Mouse (Mus musculus): ENCODE data around the gene Gon4l.
"Not testable (repeated sequence)": the region's sequence is repeated elsewhere in the genome, so short reads cannot be mapped to it uniquely, and the experiment has no call there.

Gene Gon4l

GRCm38 (mm10) chr3:88834951-88835491 is at the start of gene Gon4l:
Gon4l (plus strand) TSS chr3:88835231.
- peak; percentile 16 for DNase-seq (ENCODE audit: low read depth, low spot score)

DNA sequence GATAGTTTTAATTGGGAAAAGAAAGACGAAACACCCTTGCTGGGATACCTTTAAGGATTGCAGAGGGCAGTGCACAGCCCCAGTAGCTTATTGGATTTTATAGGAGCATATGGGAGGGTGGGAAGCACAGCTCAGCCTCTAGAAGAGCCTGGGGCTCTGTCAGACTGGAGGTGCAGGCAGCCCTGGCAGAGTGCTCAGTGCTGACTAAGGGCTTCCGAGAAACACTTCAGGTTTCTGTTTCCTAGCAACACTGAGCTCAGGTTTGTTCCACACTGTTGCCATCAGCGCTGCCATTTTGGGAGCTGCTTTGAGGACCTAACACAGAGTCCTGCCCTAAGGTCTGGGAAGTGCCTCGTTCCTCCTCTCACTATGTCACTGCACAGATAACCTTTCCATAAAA is 48.7 kb upstream of the Gon4l start:
- DNase-seq (ENCODE audit: low read depth, low spot score) = not testable (repeated sequence)

- DNase-seq (ENCODE audit: low read depth, low spot score) = not testable (repeated sequence)
These were observed 48.2 kb upstream of the Gon4l start for GRCm38 (mm10) chr3:88786805-88787204.

DNA sequence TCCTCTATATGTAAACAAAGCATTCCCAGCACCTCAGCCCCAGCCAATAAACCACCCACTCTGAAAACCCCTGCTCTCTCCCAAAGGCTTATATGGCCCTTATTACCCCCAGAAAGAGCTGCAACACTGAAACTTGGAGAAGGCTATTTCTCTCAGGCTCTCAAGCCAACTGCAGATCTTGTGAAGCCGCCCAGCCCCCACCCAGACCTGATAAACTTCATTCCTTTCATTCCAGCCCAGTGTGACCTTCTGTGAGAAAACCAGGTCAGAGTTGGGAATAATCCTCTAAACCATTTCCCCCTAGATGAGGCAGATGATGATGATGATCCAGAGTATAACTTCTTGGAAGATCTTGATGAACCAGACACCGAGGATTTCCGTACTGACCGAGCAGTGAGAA is 47.0 kb upstream of the Gon4l start:
- DNase-seq (ENCODE audit: low read depth, low spot score) = not testable (repeated sequence)

DNA sequence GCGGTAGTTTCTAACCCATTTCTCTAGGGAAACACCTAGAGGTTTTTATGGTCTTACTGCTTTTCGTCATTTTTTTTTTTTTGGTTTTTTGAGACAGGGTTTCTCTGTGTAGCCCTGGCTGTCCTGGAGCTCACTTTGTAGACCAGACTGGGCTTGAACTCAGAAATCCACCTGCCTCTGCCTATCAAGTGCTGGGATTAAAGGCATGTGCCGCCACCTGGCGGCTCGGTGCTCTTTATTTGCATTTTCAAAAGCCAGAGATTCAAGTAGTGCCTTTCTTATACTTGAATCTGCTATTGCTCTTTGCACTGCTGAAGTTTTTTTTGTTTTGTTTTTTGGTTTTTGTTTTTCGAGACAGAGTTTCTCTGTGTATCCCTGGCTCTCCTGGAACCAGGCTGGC is 37.5 kb upstream of the Gon4l start:
- not testable (repeated sequence) for DNase-seq (ENCODE audit: low read depth, low spot score)

DNA sequence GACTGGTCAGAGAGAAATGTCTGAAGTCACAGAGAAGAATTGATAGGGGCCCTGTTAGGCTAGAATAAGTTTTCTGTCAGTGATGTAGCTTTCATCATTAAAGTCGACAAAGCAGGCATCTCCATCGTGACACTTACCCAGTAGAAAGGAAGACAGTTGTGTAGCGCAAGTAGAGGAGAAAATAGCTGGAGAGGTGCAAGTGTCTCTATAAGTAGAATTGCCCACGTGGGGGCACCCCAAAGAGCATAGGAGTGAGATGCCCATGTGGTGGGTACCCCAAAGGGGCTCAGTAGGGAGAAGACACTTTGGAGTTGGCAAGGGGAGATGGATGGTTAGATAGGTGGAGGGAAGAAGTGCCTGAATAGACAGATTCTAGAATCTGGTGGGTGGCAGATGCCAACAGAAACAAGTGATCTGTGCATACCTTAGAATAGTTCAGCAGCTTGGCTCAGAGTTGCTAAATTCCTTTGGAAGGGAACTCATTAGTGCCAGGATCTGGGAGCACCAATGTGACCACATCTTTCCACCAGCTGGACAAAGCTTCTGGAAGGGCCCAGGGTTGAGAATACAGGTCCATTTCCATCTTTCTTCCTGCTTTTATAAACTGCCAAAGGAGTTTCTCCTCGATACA is 31.0 kb upstream of the Gon4l start:
- no peak for DNase-seq (ENCODE audit: low read depth, low spot score)

- DNase-seq (ENCODE audit: low read depth, low spot score) = no peak
These were observed 9.3 kb upstream of the Gon4l start for GRCm38 (mm10) chr3:88825710-88826109.

DNA sequence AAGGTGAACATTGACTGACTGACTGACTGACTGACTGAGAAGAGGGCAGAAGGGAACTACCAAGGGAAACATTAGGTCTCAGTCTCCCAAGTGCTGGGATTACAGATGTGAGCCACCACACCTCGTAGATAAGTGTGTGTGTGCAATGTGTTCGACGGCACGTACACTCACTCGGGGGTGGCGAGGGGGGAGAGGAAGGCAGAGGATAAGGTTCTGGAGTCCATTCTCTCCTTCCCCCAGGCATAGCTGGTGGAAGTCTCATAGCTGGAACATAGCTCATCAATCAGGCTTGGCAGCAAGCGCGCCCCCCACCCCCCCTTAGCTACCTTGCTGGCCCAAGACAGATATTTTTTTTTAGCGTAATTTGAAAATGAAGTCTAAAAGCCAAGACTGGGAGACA is 7.8 kb upstream of the Gon4l start:
- no peak for DNase-seq (ENCODE audit: low read depth, low spot score)

DNA sequence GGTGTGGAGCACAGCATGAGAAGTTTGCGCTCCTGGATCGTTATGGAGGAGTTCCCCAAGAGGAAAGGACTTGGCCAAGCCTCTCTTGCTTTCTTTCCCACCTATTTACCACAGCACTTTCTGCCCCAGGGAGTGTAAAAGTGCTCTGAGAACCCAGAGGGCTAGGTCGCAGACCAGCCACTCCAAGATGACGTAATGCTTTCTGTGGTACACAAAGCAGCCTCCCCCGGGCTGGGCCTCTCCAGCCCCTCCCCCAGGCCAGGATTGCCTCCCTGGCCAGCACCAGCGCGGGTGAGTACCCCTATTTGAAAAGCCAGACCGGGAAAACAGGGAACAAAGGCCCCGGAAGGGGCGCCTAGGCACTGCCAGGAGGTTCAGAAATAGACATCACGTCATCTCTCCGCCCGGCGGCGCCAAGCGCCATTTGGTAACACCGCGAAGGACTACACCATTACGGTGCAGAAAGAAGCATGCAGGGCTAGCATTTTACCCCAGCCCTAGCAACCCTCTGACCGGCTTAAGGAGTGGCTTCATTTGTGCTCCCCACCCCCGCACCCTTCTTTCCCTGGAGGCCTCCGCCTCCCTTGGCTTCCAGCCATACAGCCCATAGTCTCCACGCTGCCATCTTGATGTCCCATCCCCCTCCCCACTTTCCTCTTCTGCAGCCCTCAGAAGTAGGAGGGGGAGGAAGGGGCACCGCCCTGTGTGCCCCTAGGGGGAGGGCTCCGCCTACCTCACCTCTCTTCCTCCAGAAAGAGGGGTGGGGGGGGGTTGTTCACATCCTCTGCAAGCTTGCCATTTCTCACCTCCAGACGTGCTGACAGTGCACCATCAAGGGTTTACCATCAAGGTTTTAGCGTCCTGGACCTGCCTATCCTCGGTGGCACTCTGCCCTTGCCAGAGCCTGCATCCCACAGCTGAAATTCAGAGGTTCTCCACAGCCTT is 3.6 kb upstream of the Gon4l start:
- DNase-seq (ENCODE audit: low read depth, low spot score) = peak; percentile 60

DNA sequence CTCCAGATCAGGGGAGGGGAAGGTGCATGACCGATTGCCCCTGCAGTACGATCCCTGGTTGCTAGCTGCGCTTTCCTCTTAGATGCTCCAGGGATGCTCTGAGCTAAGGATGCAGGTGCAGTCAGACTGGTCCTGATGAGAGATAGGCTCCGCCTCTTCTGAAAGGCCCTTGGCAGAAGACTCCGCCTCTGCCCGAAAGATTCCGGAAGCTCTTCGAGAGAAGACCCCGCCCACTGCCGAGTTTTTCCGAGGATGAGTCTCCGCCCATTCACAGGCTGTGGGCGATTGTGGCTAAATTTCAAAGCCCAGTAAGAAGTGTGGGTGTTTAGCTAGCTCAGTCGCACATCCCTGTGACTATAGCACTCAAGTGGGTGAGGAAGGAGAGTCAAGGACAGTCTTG is 2.6 kb upstream of the Gon4l start:
- peak; percentile 69 for DNase-seq (ENCODE audit: low read depth, low spot score)

- DNase-seq (ENCODE audit: low read depth, low spot score) = no peak
These were observed 14.1 kb downstream of the Gon4l start for GRCm38 (mm10) chr3:88849172-88849571.

GRCm38 (mm10) chr3:88855837-88856236 is 20.8 kb downstream of the Gon4l start:
- DNase-seq (ENCODE audit: low read depth, low spot score) = no peak

DNA sequence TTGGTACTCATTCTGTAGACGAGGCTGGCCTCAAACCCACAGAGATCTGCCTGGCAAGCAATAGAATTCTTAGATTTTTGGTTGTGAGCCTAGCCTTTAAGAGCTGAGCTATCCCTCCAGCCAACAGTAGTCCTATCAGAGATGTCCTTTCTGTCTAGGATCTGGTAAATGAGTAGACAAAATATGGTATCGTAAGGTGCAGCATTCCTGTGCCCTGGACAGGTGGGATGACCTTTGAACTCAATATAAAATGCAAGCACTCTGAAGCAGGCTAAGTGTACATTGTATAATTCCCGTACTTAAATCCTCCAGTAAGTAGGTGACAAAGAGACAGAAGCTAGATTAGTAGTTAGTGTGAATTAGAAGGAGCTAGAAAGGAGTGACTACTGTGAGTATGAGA is 27.1 kb downstream of the Gon4l start:
- no peak for DNase-seq (ENCODE audit: low read depth, low spot score)

DNA sequence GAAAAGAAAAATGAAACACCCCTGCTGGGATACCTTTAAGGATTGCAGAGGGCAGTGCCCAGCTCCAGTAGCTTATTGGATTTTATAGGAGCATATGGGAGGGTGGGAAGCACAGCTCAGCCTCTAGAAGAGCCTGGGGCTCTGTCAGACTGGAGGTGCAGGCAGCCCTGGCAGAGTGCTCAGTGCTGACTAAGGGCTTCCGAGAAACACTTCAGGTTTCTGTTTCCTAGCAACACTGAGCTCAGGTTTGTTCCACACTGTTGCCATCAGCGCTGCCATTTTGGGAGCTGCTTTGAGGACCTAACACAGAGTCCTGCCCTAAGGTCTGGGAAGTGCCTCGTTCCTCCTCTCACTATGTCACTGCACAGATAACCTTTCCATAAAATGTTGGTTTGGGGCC is 31.7 kb downstream of the Gon4l start:
- DNase-seq (ENCODE audit: low read depth, low spot score) = not testable (repeated sequence)

DNA sequence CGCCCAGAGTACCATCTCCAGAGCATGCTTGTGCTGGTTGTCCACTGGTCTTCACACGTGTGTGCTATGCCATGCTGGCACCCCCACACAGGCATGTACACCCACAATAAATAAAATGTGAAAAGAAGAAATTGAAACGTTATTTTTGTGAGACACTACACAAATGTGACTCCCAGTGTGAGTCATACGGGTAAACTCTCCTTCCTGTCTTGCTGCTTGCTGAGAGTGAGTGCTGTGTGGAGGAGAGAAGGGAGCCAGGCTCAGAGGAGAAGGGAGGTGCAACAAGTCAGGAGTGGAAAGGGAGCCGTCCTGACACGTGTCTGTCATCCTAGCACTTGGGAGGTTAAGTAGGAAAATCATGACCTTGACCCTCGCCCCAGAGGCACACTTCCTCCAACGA is 32.1 kb downstream of the Gon4l start:
- not testable (repeated sequence) for DNase-seq (ENCODE audit: low read depth, low spot score)

GRCm38 (mm10) chr3:88868449-88868848 is 33.4 kb downstream of the Gon4l start:
- not testable (repeated sequence) for DNase-seq (ENCODE audit: low read depth, low spot score)

DNA sequence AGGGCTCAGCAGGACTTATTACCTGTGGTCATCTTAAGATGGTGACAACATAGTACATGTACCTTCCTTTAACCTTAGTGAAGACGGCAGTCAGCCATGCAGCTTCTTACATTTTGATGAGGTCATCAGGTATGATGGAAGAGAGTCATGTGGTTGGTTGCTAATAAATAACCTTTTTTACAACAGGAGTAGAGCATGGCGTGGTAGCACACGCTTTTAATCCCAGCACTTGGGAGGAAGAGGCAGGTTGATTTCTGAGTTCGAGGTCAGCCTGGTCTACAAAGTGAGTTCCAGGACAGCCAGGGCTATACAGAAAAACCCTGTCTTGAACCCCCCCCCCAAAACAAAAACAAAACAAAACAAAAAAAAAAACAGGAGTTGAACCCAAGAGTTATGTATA is 47.5 kb downstream of the Gon4l start:
- DNase-seq (ENCODE audit: low read depth, low spot score) = not testable (repeated sequence)

- DNase-seq (ENCODE audit: low read depth, low spot score) = not testable (repeated sequence)
These were observed 58.0 kb downstream of the Gon4l start for GRCm38 (mm10) chr3:88893011-88893410.

DNA sequence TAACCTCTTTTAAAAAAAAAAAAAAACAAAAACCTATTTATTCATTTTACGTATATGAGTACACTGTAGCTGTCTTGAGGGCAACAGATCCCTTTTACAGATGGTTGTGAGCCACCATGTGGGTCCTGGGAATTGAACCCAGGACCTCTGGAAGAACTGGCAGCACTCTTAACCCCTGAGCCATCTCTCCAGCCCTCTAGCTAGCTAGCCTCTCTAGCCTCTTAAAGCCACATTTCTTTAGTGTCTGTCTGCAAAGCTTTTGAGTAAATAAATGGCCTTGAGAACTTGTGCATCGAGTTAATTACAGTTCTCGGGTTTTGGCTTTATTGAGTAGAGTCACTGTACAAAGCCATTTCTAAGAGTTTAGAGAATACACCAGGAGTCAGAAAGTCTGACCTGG is 69.8 kb downstream of the Gon4l start:
- no peak for DNase-seq (ENCODE audit: low read depth, low spot score)

- DNase-seq (ENCODE audit: low read depth, low spot score) = no peak
These were observed 70.2 kb downstream of the Gon4l start for GRCm38 (mm10) chr3:88905209-88905608.

DNA sequence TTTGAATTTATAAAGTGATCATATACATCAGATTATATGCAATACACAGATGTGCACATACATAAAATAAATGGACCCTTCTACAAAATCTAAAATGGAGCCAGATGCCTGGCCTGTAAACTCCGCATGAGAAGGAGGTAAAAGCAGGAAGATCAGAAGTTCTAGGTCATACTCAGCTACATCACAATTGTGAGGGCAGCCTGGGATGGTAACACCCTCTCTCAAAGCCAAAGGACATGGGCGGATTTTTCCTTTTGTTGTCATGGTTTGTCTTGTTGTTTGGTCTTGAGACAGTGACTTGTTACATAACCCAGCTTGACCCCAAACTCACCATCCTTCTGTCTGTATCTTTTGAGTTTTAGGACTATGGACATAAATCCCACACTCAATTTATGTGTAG is 70.7 kb downstream of the Gon4l start:
- no peak for DNase-seq (ENCODE audit: low read depth, low spot score)

DNA sequence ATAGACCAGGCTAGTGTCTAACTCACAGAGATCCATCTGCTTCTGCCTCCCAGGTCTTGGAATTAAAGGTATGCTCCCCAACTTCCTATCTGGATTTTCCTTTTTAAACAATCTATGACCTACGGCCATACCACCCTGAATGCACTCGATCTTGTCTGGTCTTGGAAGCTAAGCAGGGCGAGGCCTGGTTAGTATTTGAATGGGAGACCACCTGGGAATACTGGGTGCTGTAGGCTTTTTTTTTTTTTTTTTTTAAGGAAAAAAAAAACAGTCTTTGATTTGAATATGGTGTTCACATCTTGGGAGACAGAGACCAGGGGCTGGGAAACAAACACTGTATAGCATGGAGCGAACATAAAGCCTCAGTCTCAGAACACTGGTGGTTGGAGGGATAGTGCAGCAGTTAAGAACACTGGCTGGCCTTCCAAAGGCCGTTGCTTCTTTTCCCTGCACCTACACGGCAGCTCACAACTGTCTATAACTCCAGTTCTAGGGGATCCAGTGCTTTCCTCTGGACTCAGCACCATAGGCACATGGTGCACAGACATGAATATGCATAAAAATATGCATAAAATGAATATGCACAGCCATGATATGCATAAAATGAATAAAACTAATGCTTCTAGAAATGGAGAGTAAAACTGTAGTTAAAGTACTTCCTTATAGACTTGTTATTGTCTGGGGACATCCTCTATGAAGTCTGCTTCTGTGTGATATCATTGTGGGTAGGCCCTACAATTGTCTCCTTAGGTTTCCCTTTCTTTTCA is 71.5 kb downstream of the Gon4l start:
- DNase-seq (ENCODE audit: low read depth, low spot score) = no peak
